Mouse (Mus musculus) lung, postnatal 0 days (tissue): ENCODE data around the gene Agr2.

Experiments
- CTCF ChIP-seq: IDR thresholded peaks from 2 replicates; pipeline ENCODE4 v1.5.1; 2016; ENCODE audit warnings: antibody characterized with exemption, mild to moderate bottlenecking
- EP300 ChIP-seq: IDR thresholded peaks from 2 replicates; pipeline ENCODE4 v1.6.1; 2016; ENCODE audit warnings: antibody characterized with exemption, mild to moderate bottlenecking, control low read depth

- peak; percentile 80 for TF ChIP-seq CTCF
- no peak for TF ChIP-seq EP300
Measured at GRCm38 (mm10) chr12:35995799-35996198, 3.1 kb downstream of the Agr2 start.
